ENCODE assay signal across 12 mouse cellular contexts in genomic region chr15:85778891-85779290, GRCm38 (mm10). TPM values are rescaled to one million over a fixed set of nuclear protein-coding genes. Genes with fewer than 3 reads are reported as not detected.
DNase-seq lines count a peak whose midpoint lies in the region; ATAC-seq and TF ChIP-seq lines count a peak whose summit lies in the region.
"Not testable (repeated sequence)": the region's sequence is repeated elsewhere in the genome, so short reads cannot be mapped to it uniquely, and the experiment has no call there.
"Had no signal": no experiment of that assay in that cellular context is flagged by ENCODE, and none has a peak within 500 bp of the region (broad histone marks: within the 10 kb centered on the region; RNA-seq: fewer than 3 reads in every experiment).

No protein-coding gene starts in this region.

- peaks cover 17% of the 10 kb centered on the region; the same call in 1 of the 2 replicates for H3K4me1 ChIP-seq in kidney, adult 2 months (ENCODE audit: control insufficient read depth, insufficient read depth, low read length)
- peaks cover 36% of the 10 kb centered on the region for H3K4me1 ChIP-seq in liver, adult 2 months (ENCODE audit: control insufficient read depth, insufficient read depth, low read length)
- not testable (repeated sequence) for H3K4me1 ChIP-seq in liver, postnatal 0 days (ENCODE audit: insufficient read depth)

- H3K27ac ChIP-seq in kidney, adult 2 months (ENCODE audit: insufficient read depth, low read depth, low read length); liver, adult 2 months (replicated peaks; ENCODE audit: insufficient read depth, low read depth, low read length): not testable (repeated sequence)
- peak overlapping the region; percentile 71 for H3K27ac ChIP-seq in liver, postnatal 0 days (ENCODE audit: low read depth)

- peak; percentile 76 for DNase-seq in heart, adult 11 months
- peak; percentile 58 for DNase-seq in kidney, adult 2 months
- DNase-seq in kidney, adult 9 months: peak; percentile 75
- DNase-seq in kidney, postnatal 25 days: peak; percentile 25 to 62
- DNase-seq in kidney, postnatal 36 days: peak; percentile 43 to 68
- DNase-seq in liver, adult 2 months (ENCODE audit: extremely low read depth, low read depth, low spot score): peak; percentile 73
- DNase-seq in liver, postnatal 0 days: not testable (repeated sequence)

- TF ChIP-seq POLR2A in kidney, adult 2 months (IDR thresholded peaks at IDR 0.05; ENCODE audit: low read depth, low read length); liver, adult 2 months (IDR thresholded peaks at IDR 0.05; ENCODE audit: extremely low read depth, insufficient read depth, low read length): not testable (repeated sequence)

- H3K9me3 ChIP-seq in liver, postnatal 0 days (ENCODE audit: low read length): not testable (repeated sequence)

- ATAC-seq in liver, postnatal 0 days: not testable (repeated sequence)

- WGBS in kidney, adult 2 months: 66% methylated on average over 6 of the region's 6 CpGs
- WGBS in liver, adult 2 months: 25% methylated on average over 6 of the region's 6 CpGs
- 77% methylated on average over 6 of the region's 6 CpGs for WGBS in liver, postnatal 0 days (ENCODE audit: insufficient replicate concordance)

- TF ChIP-seq CTCF in kidney, adult 2 months (conservative IDR thresholded peaks at IDR 0.05; ENCODE audit: insufficient read depth, insufficient read length, low read depth, low read length); liver, adult 2 months (IDR thresholded peaks at IDR 0.05; ENCODE audit: low read depth, low read length); liver, postnatal 0 days (IDR thresholded peaks at IDR 0.05; ENCODE audit: low read depth): not testable (repeated sequence)

- H3K79me2 ChIP-seq in liver, adult 2 months (ENCODE audit: control insufficient read depth, insufficient read depth, low read length): peaks cover 17% of the 10 kb centered on the region; the same call in 1 of the 2 replicates

- H3K9ac ChIP-seq in liver, adult 2 months (ENCODE audit: low read depth, low read length); liver, postnatal 0 days (replicated peaks): not testable (repeated sequence)

- not testable (repeated sequence) for H3K4me3 ChIP-seq in kidney, adult 2 months (ENCODE audit: insufficient read depth, low read depth, low read length); liver, adult 2 months (ENCODE audit: insufficient read depth, low read depth, low read length); liver, postnatal 0 days (ENCODE audit: low read depth, low read length)

- not testable (repeated sequence) for H3K4me2 ChIP-seq in liver, postnatal 0 days (ENCODE audit: low read depth, low read length)

- H3K36me3 ChIP-seq in kidney, adult 2 months (ENCODE audit: control insufficient read depth, insufficient read depth, low read length); liver, postnatal 0 days (replicated peaks; ENCODE audit: insufficient read depth, low read length): not testable (repeated sequence)
- peaks cover 44% of the 10 kb centered on the region for H3K36me3 ChIP-seq in liver, adult 2 months (ENCODE audit: control insufficient read depth, insufficient read depth, low read length)

- TF ChIP-seq EP300 in liver, postnatal 0 days (IDR thresholded peaks at IDR 0.05; ENCODE audit: low read depth): not testable (repeated sequence)

- not testable (repeated sequence) for H3K27me3 ChIP-seq in kidney, adult 2 months (replicated peaks; ENCODE audit: control insufficient read depth, insufficient read depth, low read length); liver, adult 2 months (ENCODE audit: control insufficient read depth, insufficient read depth, low read length); liver, postnatal 0 days (ENCODE audit: insufficient read depth, low read length)

RNA-seq across cellular contexts. Expression of gene Cdpf1, which starts 32.6 kb away (rescaled TPM):
- 51.4 and 60.7 TPM in 2 replicates for polyA plus RNA-seq in kidney, adult 2 months (2012; rRNA removed)
- total RNA-seq in liver, adult 2 months (2014; rRNA removed): 10.1 and 11.6 TPM in 2 replicates
- 18.3 and 19.6 TPM in 2 replicates for polyA plus RNA-seq in liver, adult 2 months (2012; rRNA removed)
- polyA plus RNA-seq in liver, postnatal 0 days (2015; fragmentation: Nextera tagmentation; extraction: Ambion mirVana): 12.9 and 14.1 TPM in 2 replicates

RNA-seq across cellular contexts. Expression of gene Pkdrej, which starts 42.6 kb away (rescaled TPM):
- polyA plus RNA-seq in kidney, adult 2 months (2012; rRNA removed): 0.05 TPM in 2 replicates
- under 0.01 and 0.09 TPM in 2 replicates for total RNA-seq in liver, adult 2 months (2014; rRNA removed)
- 0.01 TPM in 2 replicates for polyA plus RNA-seq in liver, adult 2 months (2012; rRNA removed)
- polyA plus RNA-seq in liver, postnatal 0 days (2015; fragmentation: Nextera tagmentation; extraction: Ambion mirVana): 0.02 TPM in 1 of 2 replicates, not detected in the other
- total RNA-seq: CH12.LX had no signal
- polyA plus RNA-seq: activated CD4-positive, CD25-positive, alpha-beta regulatory T cell, adult 4 months; C2C12; CD4-positive, CD25-positive, alpha-beta regulatory T cell, adult 4 months; G1E had no signal

RNA-seq across cellular contexts. Expression of gene Ppara, which starts 44.1 kb away (rescaled TPM):
- 31.3 and 32.5 TPM in 2 replicates for polyA plus RNA-seq in kidney, adult 2 months (2012; rRNA removed)
- total RNA-seq in liver, adult 2 months (2014; rRNA removed): 184 and 206 TPM in 2 replicates
- 36.2 and 39.8 TPM in 2 replicates for polyA plus RNA-seq in liver, adult 2 months (2012; rRNA removed)
- 169 and 185 TPM in 2 replicates for polyA plus RNA-seq in liver, postnatal 0 days (2015; fragmentation: Nextera tagmentation; extraction: Ambion mirVana)
- total RNA-seq: CH12.LX had no signal
- polyA plus RNA-seq: G1E had no signal

RNA-seq across cellular contexts. Expression of gene Ttc38, which starts 53.2 kb away (rescaled TPM):
- 17.1 and 19.3 TPM in 2 replicates for polyA plus RNA-seq in kidney, adult 2 months (2012; rRNA removed)
- total RNA-seq in liver, adult 2 months (2014; rRNA removed): 52.4 and 59.5 TPM in 2 replicates
- polyA plus RNA-seq in liver, adult 2 months (2012; rRNA removed): 19.1 and 37.2 TPM in 2 replicates
- 16.2 and 17.6 TPM in 2 replicates for polyA plus RNA-seq in liver, postnatal 0 days (2015; fragmentation: Nextera tagmentation; extraction: Ambion mirVana)
